Mouse (Mus musculus) forebrain, embryonic 12.5 days (tissue): ENCODE measurements around the gene Agk. TPM values are rescaled to one million over a fixed set of nuclear protein-coding genes. Genes with fewer than 3 reads are reported as not detected.

Source experiments
- ATAC-seq: fragments of 200-750 bp; cut with Nextera tagmentation; 2 replicates; pipeline ENCODE4 v1.8.0; 2017; ENCODE audit warnings: moderate TSS enrichment; ENCODE audit not compliant: low FRiP score
- H3K27ac ChIP-seq: fragments of 300-500 bp; sonication (generic); 2 replicates; pipeline ENCODE4 v1.5.1; 2016; ENCODE audit warnings: mild to moderate bottlenecking
- H3K27me3 ChIP-seq: fragments of 300-500 bp; sonication (generic); 2 replicates; pipeline ENCODE4 v1.6.1; 2016; ENCODE audit warnings: mild to moderate bottlenecking
- H3K36me3 ChIP-seq: fragments of 300-500 bp; sonication (generic); replicated peaks from 2 replicates; pipeline ENCODE4 v1.6.1; 2016; ENCODE audit warnings: mild to moderate bottlenecking
- H3K4me1 ChIP-seq: fragments of 300-500 bp; sonication (generic); 2 replicates; pipeline ENCODE4 v1.6.1; 2016
- H3K4me2 ChIP-seq: fragments of 300-500 bp; sonication (generic); 2 replicates; pipeline ENCODE4 v1.6.1; 2016; ENCODE audit warnings: mild to moderate bottlenecking, moderate library complexity
- H3K4me3 ChIP-seq: fragments of 300-500 bp; sonication (generic); replicated peaks from 2 replicates; pipeline ENCODE4 v1.5.1; 2016; ENCODE audit warnings: mild to moderate bottlenecking
- H3K9ac ChIP-seq: fragments of 300-500 bp; sonication (generic); 2 replicates; pipeline ENCODE4 v1.6.1; 2016; ENCODE audit warnings: mild to moderate bottlenecking
- H3K9me3 ChIP-seq: fragments of 300-500 bp; sonication (generic); 2 replicates; pipeline ENCODE4 v1.6.1; 2016
- WGBS: fragments of 180-500 bp; shearing (Covaris S2); methylation state at CpG from one replicate; pipeline ENCODE4 v1.1.7; 2016; 5-methylcytosine and 5-hydroxymethylcytosine counted together
- polyA plus RNA-seq: library from polyadenylated mRNA; unstranded; fragments of >200 nt; fragmentation: Nextera tagmentation; extraction: Ambion mirVana; gene quantifications from 2 replicates; pipeline ENCODE4 v1.2.1, GENCODE M21; 2016

Gene Agk
- 39.9 and 44.1 TPM in 2 replicates for polyA plus RNA-seq

DNA sequence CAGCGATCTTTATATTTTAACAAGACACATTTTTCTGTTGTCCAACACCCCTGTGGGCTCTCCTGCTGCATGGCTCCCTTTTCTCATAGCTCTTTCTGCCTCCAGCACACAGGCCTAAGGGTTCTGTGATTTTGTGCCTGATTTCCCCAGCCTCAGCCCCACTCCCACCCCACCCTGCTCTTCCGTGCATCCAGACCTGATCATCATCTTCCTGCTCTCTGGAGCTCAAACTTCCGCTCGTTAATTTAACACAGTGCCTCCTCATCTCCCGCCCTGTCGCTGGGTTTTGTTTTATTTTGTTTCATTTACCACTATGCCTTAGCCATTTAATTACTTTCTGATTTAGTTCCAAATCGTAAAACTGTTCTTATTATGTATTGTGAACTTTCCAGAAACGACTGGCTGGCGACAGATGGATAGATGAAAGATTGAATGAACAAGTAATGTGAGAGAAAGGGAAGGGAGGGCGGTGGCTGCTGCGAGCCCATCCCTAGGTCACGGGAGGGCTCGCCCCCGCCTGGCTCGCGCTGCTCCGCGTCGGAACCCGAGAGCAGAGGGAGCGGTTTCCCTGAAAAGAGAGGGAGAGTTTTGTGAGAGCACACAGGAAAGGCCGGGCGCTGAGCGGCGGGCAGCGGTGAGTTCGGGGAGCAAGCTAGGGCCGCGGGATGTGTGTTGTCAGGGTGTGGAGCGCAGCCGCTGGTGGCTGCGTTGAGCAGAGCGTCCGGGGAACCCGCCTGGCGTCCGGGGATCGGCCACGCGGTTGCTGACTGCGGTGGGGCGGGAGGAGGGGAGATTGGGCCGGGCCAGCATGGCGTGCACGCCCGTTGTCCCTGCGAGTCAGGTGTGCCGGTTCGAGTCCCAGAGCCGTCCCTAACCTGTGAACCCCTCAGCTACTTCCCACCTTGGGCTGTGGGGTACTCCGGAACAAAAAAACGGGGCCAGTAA, at the start of gene Agk:
Agk (plus strand) TSS at position 276 of the 945 bp plus-strand sequence.
- Histone ChIP-seq H3K4me1 (0 out of 2 replicates have a peak, but pooled peaks cover 2% of the 10 kb centered on the region), H3K4me3 (peak within 1 kb of the TSS; percentile 79), H3K9me3 (no peaks in the 10 kb centered on the region), H3K9ac (peak within 1 kb of the TSS; percentile 80), H3K27me3 (no peaks in the 10 kb centered on the region), H3K27ac (peak within 1 kb of the TSS; percentile 88), H3K4me2 (peak within 1 kb of the TSS; percentile 54), H3K36me3 (peaks cover 6% of the 10 kb centered on the region)
- WGBS: 2% methylated on average over 52 of the region's 52 CpGs
- peak; percentile 95 for ATAC-seq

- H3K27me3 ChIP-seq: no peaks in the 10 kb centered on the region
- H3K9ac ChIP-seq: no peak overlapping the region
- no peaks in the 10 kb centered on the region for H3K9me3 ChIP-seq
- no peak overlapping the region for H3K4me2 ChIP-seq
- ATAC-seq: no peak
- H3K4me1 ChIP-seq: no peaks in the 10 kb centered on the region
- H3K27ac ChIP-seq: no peak overlapping the region
- whole genome bisulfite sequencing: 84% methylated on average over 5 of the region's 5 CpGs
- no peak overlapping the region for H3K4me3 ChIP-seq
- no peaks in the 10 kb centered on the region for H3K36me3 ChIP-seq
Observed at GRCm38 (mm10) chr6:40300707-40301106, 24.3 kb upstream of the Agk start.

DNA sequence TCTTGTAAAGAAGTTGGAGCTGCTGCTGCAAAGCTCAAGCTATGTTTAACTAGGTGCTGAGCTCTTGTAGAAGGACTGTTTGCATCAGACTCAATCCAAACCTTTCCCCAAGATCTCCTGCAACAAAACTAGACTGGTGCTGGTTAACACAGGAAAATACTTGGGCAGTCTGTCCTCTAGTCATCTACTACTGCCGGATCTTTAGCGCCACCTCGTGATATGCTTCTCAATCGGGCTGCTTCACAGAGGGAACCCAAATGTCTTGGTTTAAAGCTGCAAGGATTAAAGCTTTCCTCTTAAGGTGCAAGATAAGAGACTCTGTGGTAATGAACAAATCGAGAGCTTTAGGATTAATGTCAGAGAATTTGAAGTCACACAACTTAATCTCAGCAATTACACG, 21.6 kb upstream of the Agk start:
- Histone ChIP-seq H3K4me3 (no peak overlapping the region), H3K27ac (no peak overlapping the region), H3K4me2 (no peak overlapping the region), H3K9ac (no peak overlapping the region), H3K4me1 (no peaks in the 10 kb centered on the region), H3K27me3 (no peaks in the 10 kb centered on the region), H3K36me3 (no peaks in the 10 kb centered on the region), H3K9me3 (no peaks in the 10 kb centered on the region)
- ATAC-seq: 0 out of 2 replicates have a peak, but pooled peaks have one; percentile 49
- 15% methylated on average over 6 of the region's 6 CpGs for WGBS

DNA sequence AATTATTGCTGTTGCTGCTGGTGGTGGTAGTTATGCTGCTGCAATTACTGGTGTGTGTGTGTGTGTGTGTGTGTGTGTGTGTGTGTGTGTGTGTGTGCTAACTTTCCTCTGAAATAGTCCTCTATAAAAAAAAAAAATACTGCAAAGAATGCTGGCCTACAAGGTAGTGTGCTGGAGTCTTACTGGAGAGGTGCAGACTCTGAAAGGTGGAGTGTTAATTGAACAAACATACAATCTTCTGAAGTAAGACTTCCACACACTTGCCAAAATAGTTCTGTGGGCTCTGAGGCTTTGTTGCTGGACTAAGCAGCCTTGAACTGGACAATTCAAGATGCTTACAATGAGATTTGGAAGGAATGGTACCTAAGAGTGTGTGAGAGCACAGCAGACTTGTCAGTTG, 20.0 kb upstream of the Agk start:
- Histone ChIP-seq H3K9me3 (no peaks in the 10 kb centered on the region), H3K27me3 (no peaks in the 10 kb centered on the region), H3K4me1 (no peaks in the 10 kb centered on the region), H3K27ac (no peak overlapping the region), H3K36me3 (no peaks in the 10 kb centered on the region), H3K9ac (no peak overlapping the region), H3K4me3 (no peak overlapping the region), H3K4me2 (no peak overlapping the region)
- no peak for ATAC-seq

DNA sequence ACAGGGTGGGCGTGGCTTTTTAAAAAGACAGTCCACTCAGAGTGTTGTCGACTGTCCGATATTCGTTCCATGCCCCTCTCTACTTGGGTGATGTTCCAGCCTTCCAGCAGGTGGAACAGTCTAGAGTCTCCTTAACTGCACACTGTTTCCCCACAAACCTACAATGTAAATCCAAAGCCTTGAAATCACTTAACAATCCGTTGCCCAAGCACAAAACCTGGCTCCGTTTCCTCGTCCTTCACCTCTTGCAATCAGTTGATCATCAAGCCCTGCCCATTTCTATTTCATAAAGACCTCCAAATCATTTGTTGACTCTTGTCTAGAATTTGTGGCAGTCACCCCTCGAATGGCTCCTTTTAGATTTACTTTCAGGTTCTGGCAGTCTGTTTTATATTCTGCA, 1.4 kb downstream of the Agk start:
- 0 out of 2 replicates have a peak, but pooled peaks cover 2% of the 10 kb centered on the region for H3K4me1 ChIP-seq
- no peak for ATAC-seq
- H3K9me3 ChIP-seq: no peaks in the 10 kb centered on the region
- WGBS: 88% methylated on average over 8 of the region's 8 CpGs
- 0 out of 2 replicates have a peak overlapping the region, but pooled peaks have one; percentile 79 for H3K4me3 ChIP-seq
- no peak overlapping the region for H3K9ac ChIP-seq
- H3K27me3 ChIP-seq: no peaks in the 10 kb centered on the region
- H3K27ac ChIP-seq: no peak overlapping the region
- peak overlapping the region; percentile 54 for H3K4me2 ChIP-seq
- H3K36me3 ChIP-seq: peaks cover 11% of the 10 kb centered on the region

GRCm38 (mm10) chr6:40333497-40333896, 8.5 kb downstream of the Agk start:
- Histone ChIP-seq H3K27ac (no peak overlapping the region), H3K4me2 (no peak overlapping the region), H3K4me1 (no peaks in the 10 kb centered on the region), H3K4me3 (no peak overlapping the region), H3K9me3 (no peaks in the 10 kb centered on the region), H3K36me3 (peaks cover 44% of the 10 kb centered on the region), H3K27me3 (no peaks in the 10 kb centered on the region), H3K9ac (no peak overlapping the region)
- WGBS: 77% methylated on average over 2 of the region's 2 CpGs
- no peak for ATAC-seq

DNA sequence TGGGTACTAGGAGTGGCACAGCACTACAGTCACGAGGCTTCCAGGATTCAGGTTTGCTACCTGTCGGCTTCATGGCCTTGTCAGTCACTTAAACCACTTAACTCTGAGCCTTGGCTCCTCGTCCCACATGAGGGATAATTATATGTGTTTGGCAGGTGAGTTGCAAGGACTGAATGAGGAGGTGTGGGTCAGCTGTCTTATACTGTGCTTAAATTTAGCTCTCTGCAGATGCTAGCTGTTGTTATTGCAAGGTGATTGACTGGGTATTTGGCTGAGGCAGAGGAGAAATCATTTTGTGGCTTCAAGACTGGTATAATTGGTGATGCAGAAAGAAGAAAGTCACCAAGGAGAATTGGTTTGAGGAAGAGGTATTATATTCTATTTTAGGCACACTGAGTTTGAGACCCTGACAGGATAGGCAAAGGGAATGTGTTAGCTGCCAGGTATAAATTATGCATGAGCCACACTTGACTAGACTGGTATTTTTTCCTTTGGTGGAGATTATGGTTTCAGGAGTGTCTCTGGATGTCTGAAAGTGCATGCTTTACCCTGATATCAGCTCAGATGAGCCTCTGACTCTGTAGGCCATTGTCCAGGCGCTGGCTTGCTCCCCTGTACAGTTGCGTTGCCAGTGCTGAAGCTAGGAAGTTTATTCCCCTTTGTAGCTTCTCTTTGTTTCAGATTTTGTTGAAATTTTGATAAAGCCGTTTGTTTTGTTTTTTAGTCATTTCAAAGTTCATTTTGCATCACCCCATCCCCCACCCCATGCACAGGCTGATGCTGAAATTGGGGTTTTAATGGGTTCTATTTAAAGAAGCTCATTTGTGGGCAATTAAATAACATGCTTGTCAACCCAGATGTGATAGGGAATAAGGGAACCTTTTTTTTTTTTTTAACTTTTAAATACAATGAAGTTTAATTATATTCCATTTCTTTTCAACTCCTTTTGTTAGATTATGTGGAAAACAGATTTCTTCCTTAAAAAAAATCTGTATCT, 12.1 kb downstream of the Agk start:
- H3K9me3 ChIP-seq: no peaks in the 10 kb centered on the region
- no peak overlapping the region for H3K9ac ChIP-seq
- 87% methylated on average over 6 of the region's 6 CpGs for WGBS
- no peaks in the 10 kb centered on the region for H3K27me3 ChIP-seq
- no peak overlapping the region for H3K27ac ChIP-seq
- ATAC-seq: no peak
- no peak overlapping the region for H3K4me2 ChIP-seq
- peaks cover 30% of the 10 kb centered on the region for H3K36me3 ChIP-seq
- H3K4me3 ChIP-seq: no peak overlapping the region
- no peaks in the 10 kb centered on the region for H3K4me1 ChIP-seq

- Histone ChIP-seq H3K27me3 (no peaks in the 10 kb centered on the region), H3K9me3 (no peaks in the 10 kb centered on the region), H3K4me2 (no peak overlapping the region), H3K4me3 (no peak overlapping the region), H3K4me1 (no peaks in the 10 kb centered on the region), H3K36me3 (peaks cover 3% of the 10 kb centered on the region; the same call in 1 of the 2 replicates), H3K9ac (no peak overlapping the region), H3K27ac (no peak overlapping the region)
- no peak for ATAC-seq
- WGBS: 89% methylated on average over 10 of the region's 10 CpGs
Observed at GRCm38 (mm10) chr6:40346959-40347771, 22.2 kb downstream of the Agk start.

DNA sequence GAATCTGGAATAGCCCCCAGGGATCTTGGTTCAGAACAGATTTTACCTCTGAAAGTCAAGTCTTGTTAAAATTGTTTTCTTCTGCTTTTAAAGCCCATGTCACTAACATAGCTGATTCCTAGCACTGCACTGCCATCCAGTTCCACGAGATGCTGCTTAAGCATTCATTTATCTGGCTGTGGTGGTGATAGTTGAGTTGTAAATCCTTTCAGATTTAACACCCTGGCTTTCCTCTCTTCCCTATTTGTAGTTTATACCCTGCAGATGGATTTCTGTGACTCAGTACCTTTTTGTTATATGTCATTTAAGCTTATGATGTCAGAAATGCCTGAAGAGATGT, 22.8 kb downstream of the Agk start:
- Histone ChIP-seq H3K4me2 (no peak overlapping the region), H3K27ac (no peak overlapping the region), H3K4me3 (no peak overlapping the region), H3K9ac (no peak overlapping the region), H3K4me1 (no peaks in the 10 kb centered on the region), H3K9me3 (no peaks in the 10 kb centered on the region), H3K36me3 (peaks cover 5% of the 10 kb centered on the region), H3K27me3 (no peaks in the 10 kb centered on the region)
- WGBS: 89% methylated on average over 1 of the region's 1 CpGs
- no peak for ATAC-seq

DNA sequence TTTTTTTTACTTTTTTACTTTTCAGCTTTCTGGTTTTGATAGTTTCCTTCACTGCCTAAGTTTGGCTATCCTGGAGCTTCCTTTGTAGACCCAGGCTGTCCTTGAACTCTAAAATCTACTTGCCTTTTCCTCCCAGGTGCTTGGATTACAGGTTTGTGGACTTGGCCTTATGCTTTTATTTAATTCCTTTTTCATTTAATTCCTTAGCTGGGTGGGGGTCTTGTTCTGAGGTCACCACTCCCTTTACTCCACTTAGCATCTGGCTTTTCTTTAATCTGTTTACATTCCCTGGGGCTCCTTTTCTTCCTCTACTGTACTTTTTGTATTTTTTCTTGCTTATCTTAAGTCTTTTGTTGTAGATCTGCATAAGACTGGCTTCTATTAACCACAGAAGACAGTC, 25.1 kb downstream of the Agk start:
- no peaks in the 10 kb centered on the region for H3K27me3 ChIP-seq
- H3K4me3 ChIP-seq: no peak overlapping the region
- no peaks in the 10 kb centered on the region for H3K9me3 ChIP-seq
- H3K4me2 ChIP-seq: no peak overlapping the region
- no peaks in the 10 kb centered on the region for H3K4me1 ChIP-seq
- no peak for ATAC-seq
- H3K36me3 ChIP-seq: peaks cover 11% of the 10 kb centered on the region
- H3K9ac ChIP-seq: no peak overlapping the region
- H3K27ac ChIP-seq: no peak overlapping the region

DNA sequence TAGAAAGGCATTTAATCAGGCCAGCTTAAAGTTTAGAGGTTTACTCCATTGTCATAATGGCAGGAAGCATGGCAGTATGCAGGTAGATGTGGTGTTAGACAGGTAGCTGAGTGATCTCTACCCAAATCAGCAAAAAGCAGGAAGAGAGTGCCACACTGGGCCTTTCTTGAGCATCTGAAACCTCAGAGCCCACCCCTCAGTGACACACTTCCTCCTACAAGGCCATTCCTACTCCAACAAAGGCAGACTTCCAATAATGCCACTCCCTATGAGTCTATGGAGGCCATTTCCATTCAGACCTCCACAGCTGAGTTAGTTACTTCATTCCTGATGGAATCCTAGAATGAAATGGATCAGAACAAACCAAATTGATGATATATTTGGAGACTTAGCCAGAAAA, 25.9 kb downstream of the Agk start:
- no peak overlapping the region for H3K4me3 ChIP-seq
- no peak for ATAC-seq
- H3K27ac ChIP-seq: no peak overlapping the region
- H3K9ac ChIP-seq: no peak overlapping the region
- no peaks in the 10 kb centered on the region for H3K4me1 ChIP-seq
- no peaks in the 10 kb centered on the region for H3K27me3 ChIP-seq
- H3K4me2 ChIP-seq: no peak overlapping the region
- no peaks in the 10 kb centered on the region for H3K9me3 ChIP-seq
- peaks cover 11% of the 10 kb centered on the region for H3K36me3 ChIP-seq

DNA sequence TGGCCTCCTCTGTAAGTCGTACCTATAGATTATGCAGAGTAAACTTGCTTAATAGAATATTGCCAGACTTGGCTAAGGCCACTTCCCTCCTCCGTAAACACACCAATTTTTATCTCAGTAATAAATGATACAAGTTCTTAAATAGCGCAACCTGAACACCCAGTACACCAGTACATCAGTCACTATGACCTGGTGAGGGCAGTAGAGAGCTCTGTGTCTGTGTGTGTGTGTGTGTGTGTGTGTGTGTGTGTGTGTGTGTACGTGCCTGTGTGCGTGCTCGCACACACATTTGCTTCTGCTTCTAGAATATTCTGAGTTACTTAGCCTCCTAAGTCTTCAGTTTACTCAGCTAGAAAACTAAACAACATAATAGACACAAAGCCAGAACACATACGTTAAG, 28.4 kb downstream of the Agk start:
- no peak for ATAC-seq
- Histone ChIP-seq H3K9me3 (no peaks in the 10 kb centered on the region), H3K27ac (no peak overlapping the region), H3K36me3 (peaks cover 11% of the 10 kb centered on the region), H3K4me1 (no peaks in the 10 kb centered on the region), H3K27me3 (no peaks in the 10 kb centered on the region), H3K4me2 (no peak overlapping the region), H3K4me3 (no peak overlapping the region), H3K9ac (no peak overlapping the region)
- 94% methylated on average over 7 of the region's 7 CpGs for WGBS
